Mouse (Mus musculus): Measurements from ENCODE around the gene Oasl2.
"Not testable (repeated sequence)": the region's sequence is repeated elsewhere in the genome, so short reads cannot be mapped to it uniquely, and the experiment has no call there.

Oasl2 gene

DNA sequence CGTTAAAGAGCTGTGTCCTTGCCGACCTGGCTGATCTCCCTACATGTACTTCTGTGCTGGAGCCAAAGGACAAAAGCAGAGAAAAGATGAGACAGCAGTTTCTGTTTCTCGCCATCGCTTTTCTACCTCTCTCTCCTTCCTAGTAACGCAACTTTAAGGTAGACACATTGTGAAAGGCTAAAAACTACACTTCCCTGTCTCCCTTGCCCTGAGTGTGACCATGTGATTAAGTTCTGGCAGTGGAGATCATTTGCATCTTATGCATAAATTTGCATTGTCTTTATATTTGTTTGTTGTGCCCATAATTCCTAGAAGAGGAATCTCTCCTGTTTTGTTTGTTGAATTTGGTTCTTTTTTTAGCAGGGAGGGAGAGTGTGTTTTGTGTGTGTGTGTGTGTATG lies 19.1 kb downstream of the Oasl2 start:
- no peak for DNase-seq (ENCODE audit: low read depth)

DNA sequence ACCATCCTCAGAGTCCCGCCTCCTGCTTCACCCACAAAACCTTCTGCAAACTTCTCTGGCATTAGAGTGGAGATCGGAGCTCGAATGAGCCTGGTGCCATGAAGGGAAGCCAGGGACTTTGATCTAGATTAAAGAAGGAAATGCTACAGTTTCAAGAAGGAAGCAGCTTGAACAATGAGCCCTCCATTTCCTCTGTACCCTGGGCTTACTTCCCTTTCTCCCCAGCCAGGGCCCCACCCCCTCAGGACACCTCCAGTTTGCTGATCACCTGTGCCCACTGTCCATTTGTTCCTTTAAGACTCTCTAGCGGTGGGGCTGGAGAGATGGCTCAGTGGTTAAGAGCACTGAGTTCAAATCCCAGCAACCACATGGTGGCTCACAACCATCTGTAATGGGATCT lies 20.0 kb downstream of the Oasl2 start:
- DNase-seq (ENCODE audit: low read depth) = no peak

DNA sequence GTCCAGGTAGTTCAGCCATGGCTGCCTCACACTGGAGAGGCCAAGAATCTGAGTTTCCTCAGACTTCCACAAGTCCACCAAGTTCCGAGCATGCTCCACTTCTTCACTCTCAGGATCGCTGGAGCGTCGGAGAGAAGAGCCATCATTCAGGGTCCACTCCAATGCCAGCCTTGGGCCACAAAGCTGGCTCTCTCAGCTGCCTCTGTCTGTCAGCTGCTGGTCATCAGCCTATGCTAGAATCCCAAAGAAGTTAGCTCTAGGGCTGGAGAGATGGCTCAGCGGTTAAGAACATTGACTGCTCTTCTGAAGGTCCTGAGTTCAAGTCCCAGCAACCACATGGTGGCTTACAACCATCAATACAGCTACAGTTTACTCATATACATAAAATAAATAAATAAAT lies 20.6 kb downstream of the Oasl2 start:
- not testable (repeated sequence) for DNase-seq (ENCODE audit: low read depth)

DNA sequence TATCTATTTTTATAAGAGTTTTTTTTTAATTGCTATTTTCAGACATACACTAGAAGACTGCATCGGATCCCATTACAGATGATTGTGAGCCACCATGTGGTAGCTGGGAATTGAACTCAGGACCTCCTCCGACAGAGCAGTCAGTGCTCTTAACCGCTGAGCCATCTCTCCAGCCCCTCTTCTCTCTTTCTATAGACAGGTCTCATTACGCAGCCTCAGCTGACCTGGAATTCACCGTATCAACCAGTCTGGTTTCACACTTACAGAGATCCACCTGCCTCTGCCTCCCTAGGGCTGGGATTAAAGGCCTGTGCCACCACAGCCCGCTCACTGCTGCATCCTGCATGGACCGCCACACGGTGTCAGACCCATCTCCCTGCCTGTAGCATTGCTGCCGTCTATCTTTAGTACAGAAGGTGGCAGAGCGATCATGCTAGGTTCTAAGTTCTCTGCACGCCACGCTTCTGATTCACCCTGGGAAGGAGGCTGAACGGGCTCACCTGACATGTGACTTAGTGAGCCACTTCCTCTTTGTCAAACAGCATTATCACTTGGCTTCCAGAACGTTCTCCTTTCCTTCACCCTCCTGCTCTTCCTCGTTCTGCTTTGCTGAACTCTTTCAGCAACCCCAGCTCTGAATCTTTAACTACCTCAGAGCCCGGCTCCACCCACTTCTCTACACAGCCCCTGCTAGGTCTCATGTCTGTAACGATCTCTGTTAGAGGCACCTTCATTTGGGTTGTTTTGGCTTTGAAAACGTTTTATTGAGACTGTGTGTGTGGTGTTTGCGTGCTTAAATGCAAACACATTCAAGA lies 25.0 kb downstream of the Oasl2 start:
- no peak for DNase-seq (ENCODE audit: low read depth)

DNA sequence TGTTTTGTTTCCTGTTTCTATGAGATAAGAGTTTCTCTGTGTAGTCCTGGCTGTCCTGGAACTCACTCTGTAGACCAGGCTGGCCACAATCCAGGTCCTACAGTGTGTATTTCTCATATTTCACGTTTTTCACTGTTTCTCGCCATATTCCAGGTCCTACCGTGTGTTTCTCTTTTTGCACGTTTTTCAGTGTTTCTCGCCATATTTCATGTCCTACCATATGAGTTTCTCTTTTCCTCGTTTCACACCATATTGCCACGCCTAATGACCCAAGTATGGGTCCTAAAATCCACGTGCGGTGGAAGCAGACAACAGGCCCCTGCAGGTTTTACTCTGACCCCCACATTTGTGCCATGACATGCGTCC lies 25.6 kb downstream of the Oasl2 start:
- no peak for DNase-seq (ENCODE audit: low read depth)

DNA sequence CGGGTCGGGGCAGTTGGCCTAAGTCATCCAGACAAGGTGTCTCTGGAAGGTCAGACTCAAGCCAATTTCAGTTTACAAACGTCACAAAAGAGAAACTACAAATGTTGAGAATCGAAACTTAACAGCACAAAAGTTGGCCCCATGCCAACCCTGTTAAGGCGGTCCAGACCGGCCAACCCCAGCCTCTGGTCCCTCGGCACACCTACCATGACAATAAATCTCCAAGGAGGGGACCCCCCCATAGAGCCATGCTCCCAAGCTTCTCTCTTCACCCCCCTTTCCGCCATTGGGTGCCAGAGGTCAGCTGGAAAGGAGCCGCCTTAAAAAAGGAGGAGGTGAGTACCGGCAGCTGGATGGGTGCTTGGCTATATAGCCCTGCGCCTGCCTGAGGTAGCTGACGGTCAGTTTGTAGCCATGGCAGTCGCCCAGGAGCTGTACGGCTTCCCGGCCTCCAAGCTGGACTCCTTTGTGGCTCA lies 26.3 kb downstream of the Oasl2 start, which contains the start of gene Oasl1:
Oasl1 (plus strand) TSS at position 243 of the 476 bp plus-strand sequence.
- DNase-seq (ENCODE audit: low read depth) = no peak

DNA sequence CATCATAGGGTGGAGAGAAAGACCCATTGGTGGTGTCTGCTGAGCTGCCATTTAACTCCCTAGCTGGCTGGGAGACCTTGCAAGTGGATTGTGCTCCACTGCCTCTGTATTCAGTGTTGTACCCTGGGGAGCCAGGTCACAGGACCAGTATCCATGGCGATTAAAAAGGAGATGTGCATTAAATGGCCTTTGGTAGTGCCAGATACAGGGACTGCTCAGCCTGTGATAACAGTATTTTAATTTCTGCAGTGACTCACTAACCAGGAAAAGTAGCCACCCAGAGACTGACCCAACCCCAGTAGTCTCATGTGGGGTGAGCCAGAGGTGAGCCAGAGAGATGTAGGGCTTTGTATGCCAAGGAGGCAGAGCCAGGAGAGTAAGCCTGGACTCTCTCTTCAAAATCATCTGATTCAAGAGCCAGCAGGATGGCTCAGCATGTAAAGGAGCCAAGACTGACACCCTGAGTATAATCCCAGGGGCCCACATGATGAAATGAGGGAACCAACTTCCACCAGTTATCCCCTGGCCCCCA lies 29.5 kb downstream of the Oasl2 start:
- DNase-seq (ENCODE audit: low read depth) = no peak

DNA sequence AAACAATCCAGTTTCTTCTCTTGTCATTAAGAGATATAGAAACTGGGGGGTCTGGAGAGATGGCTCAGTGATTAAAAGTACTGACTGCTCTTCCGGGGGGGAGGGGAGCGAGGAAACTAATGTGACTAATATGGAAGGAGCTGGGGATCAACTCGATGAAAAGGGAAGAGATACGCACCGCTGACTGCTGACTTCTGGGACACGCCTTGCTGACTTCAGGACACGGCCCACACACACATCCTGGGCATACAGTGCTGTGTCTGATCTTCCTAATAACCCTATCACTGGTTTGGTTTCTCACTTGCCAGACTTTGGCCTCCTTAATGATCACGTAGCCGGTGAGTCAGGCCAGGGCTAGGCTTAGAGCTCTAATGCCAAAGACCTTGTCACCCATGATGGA lies 30.0 kb downstream of the Oasl2 start:
- DNase-seq (ENCODE audit: low read depth) = no peak

DNA sequence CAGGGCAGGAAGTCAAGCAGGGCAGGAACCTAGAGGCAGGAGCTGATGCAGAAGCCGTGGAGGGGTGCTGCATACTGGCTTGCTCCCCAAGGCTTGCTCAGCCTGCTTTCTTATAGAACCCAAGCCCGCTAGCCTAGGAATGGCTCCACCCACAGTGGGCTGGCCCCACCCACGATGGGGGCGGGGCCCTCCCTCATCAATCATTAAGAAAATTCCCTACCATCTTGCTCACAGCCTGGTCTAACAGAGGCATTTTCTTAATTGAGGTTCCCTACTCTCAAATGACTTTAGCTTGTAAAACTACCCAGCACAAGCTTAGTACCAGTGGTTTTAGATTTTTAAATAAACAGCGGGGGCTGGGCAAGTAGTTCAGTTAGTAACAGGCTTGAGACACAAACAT lies 34.9 kb downstream of the Oasl2 start:
- DNase-seq (ENCODE audit: low read depth) = no peak

DNA sequence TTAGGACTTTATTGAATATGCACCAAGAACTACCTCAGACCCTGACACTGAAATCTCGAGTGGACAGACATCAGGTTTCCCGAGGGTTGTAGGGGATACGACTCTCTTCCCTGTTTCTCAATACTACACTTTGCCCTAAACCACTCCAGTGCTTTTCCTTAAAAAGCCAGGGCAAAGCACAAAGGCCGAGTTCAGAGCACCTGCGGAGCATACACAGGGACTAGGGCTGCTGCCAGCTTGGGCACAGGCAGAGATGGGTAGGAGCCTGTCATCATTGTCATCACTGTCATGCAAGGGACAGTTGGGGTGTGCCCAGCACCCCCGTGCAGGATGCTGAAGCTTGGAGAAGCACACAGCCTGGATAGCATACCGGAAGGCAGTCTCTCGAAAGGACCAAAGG lies 36.5 kb downstream of the Oasl2 start:
- DNase-seq (ENCODE audit: low read depth) = no peak

DNA sequence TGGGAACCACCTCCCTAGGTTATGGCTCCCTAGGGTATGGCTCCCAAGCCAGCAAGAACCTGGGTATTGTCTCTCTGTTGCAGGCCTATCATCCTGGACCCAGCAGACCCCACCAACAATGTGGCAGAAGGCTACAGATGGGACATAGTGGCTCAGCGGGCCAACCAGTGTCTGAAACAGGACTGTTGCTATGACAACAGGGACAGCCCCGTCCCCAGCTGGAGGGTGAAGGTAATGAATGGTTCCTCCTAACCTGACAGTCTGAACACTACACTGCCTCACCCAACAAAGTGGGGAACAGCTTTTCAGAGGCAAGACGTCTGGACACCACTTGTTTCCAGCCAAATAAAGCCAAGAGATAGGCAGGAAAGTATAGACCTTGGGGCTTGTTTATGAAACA lies 39.1 kb downstream of the Oasl2 start:
- no peak for DNase-seq (ENCODE audit: low read depth)

DNA sequence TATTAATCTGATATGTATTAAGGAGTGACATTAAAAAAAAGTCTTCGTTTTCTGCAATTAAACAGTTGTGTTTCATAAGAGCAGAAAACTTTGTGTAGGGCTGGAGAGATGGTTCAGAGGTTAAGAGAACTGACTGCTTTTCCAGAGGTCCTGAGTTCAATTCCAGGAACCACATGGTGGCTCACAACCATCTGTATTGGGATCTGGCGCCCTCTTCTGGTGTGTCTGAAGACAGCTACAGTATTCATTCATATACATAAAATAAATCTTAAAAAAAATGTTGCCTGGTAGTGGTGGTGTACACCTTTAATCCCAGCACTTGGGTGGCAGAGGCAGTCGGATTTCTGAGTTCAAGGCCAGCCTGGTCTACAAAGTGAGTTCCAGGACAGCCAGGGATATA lies 44.4 kb downstream of the Oasl2 start:
- DNase-seq (ENCODE audit: low read depth) = not testable (repeated sequence)

DNA sequence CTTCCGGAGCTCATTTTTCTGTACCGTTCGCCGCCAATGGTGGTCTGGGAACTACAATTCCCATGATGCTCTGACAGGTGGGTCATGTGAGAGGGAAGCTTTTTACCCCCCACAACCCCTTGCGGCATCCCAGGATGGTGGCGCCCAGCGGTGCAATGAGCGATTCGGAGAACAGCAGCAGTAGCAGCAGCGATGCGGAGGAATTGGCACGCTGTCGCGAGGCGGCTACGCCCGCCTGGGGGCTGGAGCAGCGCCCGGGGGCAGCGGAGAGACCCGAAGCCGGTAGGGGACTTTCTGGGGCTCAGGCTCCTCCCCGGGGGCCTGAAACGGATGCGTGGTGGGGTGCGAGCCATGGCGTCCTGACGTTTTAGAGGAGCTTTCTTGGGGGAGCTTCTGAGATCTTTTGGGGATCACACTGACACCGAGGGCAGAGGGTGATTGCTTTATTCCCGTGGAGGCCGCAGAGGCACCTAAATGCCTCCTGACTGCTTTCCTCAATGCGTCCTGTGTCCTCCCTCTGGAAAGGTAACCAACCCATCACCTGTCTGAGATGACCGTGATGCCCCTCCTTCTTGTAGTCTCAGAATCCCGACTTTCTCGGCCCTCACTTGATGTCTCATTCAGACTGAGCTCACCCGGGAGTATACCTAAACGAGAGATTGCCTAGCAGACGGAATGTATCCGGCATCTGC lies 45.5 kb downstream of the Oasl2 start, which contains the start of gene 2210016L21Rik:
2210016L21Rik (plus strand) TSS at position 85 of the 692 bp plus-strand sequence.
- peak; percentile 85 for DNase-seq (ENCODE audit: low read depth)

DNA sequence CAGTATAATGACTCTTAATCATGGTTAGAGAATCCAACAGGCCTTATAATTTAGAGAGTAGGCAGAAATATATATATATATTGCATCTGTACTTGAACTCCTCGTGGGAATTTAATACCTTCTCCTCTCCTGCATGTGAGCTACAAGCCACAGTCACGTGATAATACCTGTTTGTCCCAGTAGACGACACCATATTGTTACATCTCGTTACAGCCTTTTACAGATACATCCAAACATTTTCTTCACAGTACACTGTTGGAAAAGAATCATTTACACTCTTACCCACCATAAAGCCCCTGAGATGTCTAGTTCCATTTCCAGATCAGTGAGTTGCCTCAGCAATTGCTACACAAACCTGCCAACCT lies 46.0 kb downstream of the Oasl2 start:
- DNase-seq (ENCODE audit: low read depth) = no peak

DNA sequence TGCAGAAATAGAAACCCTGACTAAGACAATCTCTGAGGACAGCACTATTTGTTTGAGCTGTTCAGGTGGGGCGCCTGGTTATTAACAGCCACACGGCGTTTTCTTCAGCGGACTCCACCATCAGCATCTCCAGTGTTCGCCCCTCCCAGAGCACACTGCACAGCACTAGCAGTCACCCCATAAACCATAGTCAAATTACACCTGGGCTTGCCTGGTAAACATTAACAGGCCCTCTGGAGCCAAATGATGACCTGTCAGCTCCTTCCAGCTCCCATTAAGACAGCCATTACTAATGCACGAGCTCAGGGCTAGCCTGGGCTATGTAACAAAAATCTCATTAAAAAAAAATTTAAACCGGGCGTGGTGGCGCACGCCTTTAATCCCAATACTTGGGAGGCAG lies 48.3 kb downstream of the Oasl2 start:
- DNase-seq (ENCODE audit: low read depth) = no peak

DNA sequence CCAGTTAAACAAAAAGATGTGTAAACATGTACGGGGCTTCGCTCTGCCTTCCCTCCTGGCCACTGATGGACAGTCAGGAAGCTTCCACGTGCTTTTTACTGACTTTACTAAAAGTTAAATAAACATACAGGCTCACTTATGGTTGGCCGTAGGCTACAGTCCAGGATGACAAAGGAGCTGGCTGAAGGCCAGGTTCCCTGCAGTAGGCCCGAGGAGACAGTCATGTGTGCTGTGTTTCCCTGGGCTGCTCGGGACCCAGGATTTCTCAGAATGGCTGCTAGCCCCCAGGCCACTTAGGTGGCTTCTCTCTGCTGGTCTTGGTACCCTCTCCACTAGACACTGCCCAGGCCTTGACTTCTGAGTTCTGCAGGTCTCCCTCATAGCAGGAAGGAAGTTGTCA lies 52.2 kb downstream of the Oasl2 start:
- DNase-seq (ENCODE audit: low read depth) = no peak

DNA sequence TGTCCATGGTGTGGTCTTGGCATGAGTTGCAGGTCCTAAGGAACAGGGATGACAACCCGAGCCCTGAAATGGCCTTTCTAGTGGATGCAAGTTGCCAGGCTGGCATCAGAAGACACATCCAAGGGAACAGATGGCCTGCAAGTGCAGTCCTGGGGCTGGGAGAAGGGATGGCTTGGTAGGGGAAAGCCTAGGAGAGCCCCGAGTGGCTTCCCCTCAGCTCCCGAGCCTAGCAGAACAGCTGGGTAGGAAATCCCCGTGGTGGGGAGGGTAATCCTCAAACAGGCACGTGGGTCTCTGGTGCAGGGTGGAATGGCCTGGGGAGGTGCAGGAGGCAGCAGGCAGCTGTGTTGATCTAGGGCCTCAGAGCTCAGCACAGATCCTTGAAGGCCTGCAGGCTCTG lies 52.6 kb downstream of the Oasl2 start:
- DNase-seq (ENCODE audit: low read depth) = no peak

DNA sequence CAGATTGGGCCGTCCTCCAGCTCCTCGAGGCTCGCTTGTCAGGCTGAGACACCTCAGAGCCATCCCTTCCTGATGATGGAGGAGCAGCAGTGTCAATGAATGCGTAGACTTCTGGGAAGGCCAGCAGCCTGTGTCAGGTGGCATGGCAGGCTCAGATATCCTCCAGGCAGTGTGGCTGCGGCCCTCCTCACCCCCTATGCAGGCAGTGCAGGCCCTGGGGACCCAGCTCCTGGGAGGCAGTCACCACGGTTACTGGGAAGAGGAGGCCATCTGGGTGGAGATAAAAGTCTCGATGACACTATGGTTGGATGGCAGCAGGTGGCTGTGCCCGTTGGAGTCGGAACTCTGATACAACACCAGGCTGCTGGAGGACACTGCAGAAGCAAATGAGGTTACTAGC lies 53.1 kb downstream of the Oasl2 start:
- DNase-seq (ENCODE audit: low read depth) = no peak

DNA sequence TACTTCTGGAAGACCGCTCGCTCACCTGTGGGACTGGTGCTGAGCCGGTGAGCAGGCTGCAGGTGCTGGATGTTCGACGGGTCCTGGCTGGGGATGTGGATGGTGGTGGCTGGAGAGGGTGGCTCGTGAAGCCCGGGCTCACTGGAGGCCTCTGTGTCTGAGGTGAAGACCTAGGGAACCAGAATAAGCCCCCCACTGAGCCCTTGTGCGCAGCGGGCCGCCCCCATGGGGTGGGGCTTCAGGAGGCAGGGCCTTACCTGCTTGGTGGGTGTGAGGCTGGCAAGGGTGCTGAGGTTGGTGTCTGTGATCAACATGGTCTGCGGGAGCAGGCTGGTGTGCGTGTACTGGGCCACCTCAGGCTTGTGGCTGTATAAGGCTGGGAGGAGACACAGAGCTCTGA lies 53.9 kb downstream of the Oasl2 start:
- no peak for DNase-seq (ENCODE audit: low read depth)

DNA sequence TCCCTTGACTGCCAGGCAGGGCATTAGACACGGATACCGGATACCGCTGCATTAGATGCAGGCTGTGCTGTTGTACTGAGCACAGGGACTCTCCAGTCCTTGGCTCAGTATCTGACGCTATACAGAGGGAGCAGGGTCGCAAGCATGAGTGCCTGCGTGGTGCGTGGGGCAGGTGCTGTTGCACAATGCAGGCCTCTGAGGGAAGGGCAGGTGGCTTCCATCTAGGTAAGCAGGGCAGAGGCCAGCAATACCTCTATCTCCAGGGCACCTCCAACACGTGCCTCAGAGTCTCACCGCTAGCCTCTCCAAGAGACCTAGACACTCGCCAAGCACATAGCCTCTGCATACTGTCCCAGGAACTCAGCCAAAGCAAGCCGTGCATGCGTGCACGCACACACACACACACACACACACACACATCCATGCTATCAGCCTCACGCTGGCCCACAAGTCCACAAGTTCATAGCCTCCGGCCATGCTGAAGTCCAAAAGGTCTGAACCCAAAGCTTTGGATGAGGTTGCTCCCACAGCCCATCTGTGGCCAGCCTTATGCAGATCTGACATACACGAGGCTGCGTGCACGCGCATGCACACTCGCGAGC lies 54.6 kb downstream of the Oasl2 start:
- no peak for DNase-seq (ENCODE audit: low read depth)

DNA sequence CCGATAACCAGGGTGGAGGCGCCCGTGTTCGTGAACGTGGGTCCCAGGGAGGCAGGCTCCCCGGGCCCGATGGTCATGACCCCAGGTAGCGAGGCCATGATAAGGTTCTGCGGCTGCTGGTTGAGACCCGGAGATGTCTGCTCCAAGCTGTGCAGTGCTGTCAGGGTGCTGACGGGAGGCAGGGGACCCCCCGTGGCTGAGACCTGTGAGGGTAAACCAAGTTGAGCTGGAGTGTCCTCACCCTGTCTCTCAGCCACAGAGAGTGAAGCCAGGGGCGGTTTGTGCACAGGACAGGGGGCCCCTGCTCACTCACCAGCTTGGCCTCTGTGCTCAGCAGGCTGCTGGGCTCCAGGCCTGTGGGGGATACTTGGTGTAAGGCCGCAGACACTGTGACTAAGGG lies 56.6 kb downstream of the Oasl2 start:
- no peak for DNase-seq (ENCODE audit: low read depth)

DNA sequence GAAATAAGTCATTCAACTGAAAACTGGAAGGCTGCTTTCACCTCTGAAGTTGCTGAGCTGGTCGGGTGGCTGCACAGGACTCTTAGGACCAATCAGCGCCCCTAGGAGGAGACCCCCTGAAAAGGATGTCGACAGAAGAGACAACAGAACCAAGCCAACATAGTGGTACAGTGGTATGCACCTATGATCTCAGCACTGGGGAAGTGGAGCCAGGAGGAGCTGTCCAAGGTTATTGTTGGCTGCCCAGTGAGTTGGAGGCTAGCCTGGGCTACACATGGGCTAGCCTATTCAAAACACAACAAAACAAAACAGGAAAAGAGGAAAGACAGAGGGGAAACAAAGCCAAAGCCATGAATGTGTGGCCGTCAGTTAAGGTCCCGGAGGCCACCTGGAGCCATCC lies 61.3 kb downstream of the Oasl2 start:
- no peak for DNase-seq (ENCODE audit: low read depth)
